Mouse (Mus musculus) lung, embryonic 14.5 days (tissue): ENCODE measurements around the gene Olfr221. TPM values are rescaled to one million over a fixed set of nuclear protein-coding genes. Genes with fewer than 3 reads are reported as not detected.
A peak's percentile ranks its signal among the peaks of the same experiment; 100 is the strongest.

Experiments
- ATAC-seq: fragments of 200-750 bp; cut with Nextera tagmentation; 2 replicates; pipeline ENCODE4 v1.8.0; 2017; ENCODE audit warnings: mild to moderate bottlenecking, moderate TSS enrichment, moderate library complexity; ENCODE audit not compliant: insufficient read depth
- DNase-seq: peaks from one replicate; pipeline ENCODE4 v3.0.0-alpha.2; 2015
- H3K27ac ChIP-seq: fragments of 300-500 bp; sonication (generic); 2 replicates; pipeline ENCODE4 v1.5.1; 2014; ENCODE audit warnings: low read depth, mild to moderate bottlenecking, moderate library complexity
- H3K27me3 ChIP-seq: fragments of 300-500 bp; sonication (generic); 2 replicates; pipeline ENCODE4 v1.6.1; 2014; ENCODE audit warnings: low read length, control low read depth; ENCODE audit not compliant: insufficient read depth
- H3K36me3 ChIP-seq: fragments of 300-500 bp; sonication (generic); 2 replicates; pipeline ENCODE4 v1.6.1; 2014; ENCODE audit warnings: control low read depth; ENCODE audit not compliant: insufficient read depth
- H3K4me1 ChIP-seq: fragments of 300-500 bp; sonication (generic); 2 replicates; pipeline ENCODE4 v1.6.1; 2014; ENCODE audit warnings: antibody characterized with exemption, control low read depth; ENCODE audit not compliant: insufficient read depth
- H3K4me2 ChIP-seq: fragments of 300-500 bp; sonication (generic); 2 replicates; pipeline ENCODE4 v1.6.1; 2014; ENCODE audit warnings: mild to moderate bottlenecking
- H3K4me3 ChIP-seq: fragments of 300-500 bp; sonication (generic); 2 replicates; pipeline ENCODE4 v1.5.1; 2014; ENCODE audit warnings: low read depth, low read length
- H3K9ac ChIP-seq: fragments of 300-500 bp; sonication (generic); 2 replicates; pipeline ENCODE4 v1.6.1; 2014
- H3K9me3 ChIP-seq: fragments of 300-500 bp; sonication (generic); 2 replicates; pipeline ENCODE4 v1.6.1; 2016; ENCODE audit warnings: low read depth, low read length, control low read depth
- CTCF ChIP-seq: IDR thresholded peaks from 2 replicates; pipeline ENCODE4 v1.5.1; 2016; ENCODE audit warnings: antibody characterized with exemption, low read depth
- WGBS: fragments of 180-500 bp; shearing (Covaris S2); extraction: QIAGEN DNeasy Blood & Tissue Kit; methylation state at CpG from one replicate; pipeline ENCODE4 v1.1.7; 2014; 5-methylcytosine and 5-hydroxymethylcytosine counted together
- polyA plus RNA-seq: library from polyadenylated mRNA; unstranded; fragments of >200 nt; fragmentation: Nextera tagmentation; extraction: Ambion mirVana; gene quantifications from 2 replicates; pipeline ENCODE4 v1.2.1, GENCODE M21; 2014

The Olfr221 gene
- polyA plus RNA-seq, 1 experiment from 2014 or later = not detected

DNA sequence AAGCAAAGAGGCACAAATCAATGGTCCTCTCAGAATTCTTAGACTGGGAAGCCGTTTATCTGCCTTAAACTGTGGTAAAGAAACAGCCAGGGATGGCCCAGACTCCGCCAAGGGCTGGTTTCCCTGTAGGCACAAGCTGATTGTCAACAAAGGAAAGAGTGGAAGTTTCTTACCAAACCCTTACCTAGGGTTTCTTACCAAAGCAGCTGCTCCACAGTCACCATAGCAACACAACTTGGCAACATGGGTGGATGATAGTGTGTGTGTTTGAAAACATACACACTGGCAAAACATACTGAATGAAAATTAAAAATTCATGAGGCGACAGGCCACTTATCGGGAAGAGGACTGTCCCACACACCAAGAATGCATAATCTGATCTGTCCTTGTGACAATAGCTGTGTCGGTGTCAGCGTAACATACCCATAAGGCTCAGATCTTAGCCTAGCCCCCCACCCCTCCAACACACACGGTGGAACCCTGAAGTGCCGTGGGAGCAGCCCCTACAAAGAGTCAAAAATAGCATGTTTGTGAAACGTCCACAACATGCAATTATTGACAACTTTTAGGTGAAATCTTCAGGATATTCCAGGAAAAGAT is 3.8 kb upstream of the Olfr221 start:
- no peaks in the 10 kb centered on the region for H3K27me3 ChIP-seq
- no peak overlapping the region for H3K9ac ChIP-seq
- DNase-seq (no peak), ATAC-seq (no peak)
- no peaks in the 10 kb centered on the region for H3K9me3 ChIP-seq
- H3K4me2 ChIP-seq = no peak overlapping the region
- no peaks in the 10 kb centered on the region for H3K36me3 ChIP-seq
- TF ChIP-seq CTCF = no peak
- no peak overlapping the region for H3K4me3 ChIP-seq
- H3K4me1 ChIP-seq = no peaks in the 10 kb centered on the region
- WGBS = 68% methylated on average over 9 of the region's 9 CpGs
- H3K27ac ChIP-seq = no peak overlapping the region

- H3K4me1 ChIP-seq = no peaks in the 10 kb centered on the region
- peak; percentile 61 for TF ChIP-seq CTCF
- H3K9me3 ChIP-seq = no peaks in the 10 kb centered on the region
- WGBS = 6% methylated on average over 8 of the region's 8 CpGs
- peak; percentile 64 for DNase-seq
- H3K27ac ChIP-seq = no peak overlapping the region
- no peaks in the 10 kb centered on the region for H3K27me3 ChIP-seq
- H3K4me2 ChIP-seq = no peak overlapping the region
- H3K4me3 ChIP-seq = no peak overlapping the region
- no peaks in the 10 kb centered on the region for H3K36me3 ChIP-seq
- no peak overlapping the region for H3K9ac ChIP-seq
- peak; percentile 68 for ATAC-seq
These were observed 2.8 kb upstream of the Olfr221 start for GRCm38 (mm10) chr14:52044901-52045678.

DNA sequence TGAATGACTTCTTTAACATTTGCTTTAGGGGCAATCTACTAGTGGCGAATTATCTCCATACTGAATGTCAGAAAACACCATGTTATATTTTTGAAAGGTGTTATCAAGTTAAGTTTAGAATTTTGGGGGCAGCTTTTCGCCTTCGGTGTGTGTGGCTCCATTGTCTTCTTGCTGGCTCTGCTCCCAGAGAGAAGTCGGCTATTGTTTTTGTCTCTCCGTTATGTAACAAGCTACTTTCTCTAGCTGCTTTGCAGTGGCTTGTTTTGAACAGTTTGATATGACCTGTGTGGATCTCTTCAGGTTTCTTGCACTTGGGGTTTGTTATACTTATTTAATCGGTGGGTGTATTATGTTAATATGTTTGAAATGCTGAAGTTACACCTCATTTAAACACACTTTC is 1.2 kb upstream of the Olfr221 start:
- H3K27ac ChIP-seq = no peak overlapping the region
- no peak overlapping the region for H3K4me2 ChIP-seq
- ATAC-seq (no peak), DNase-seq (no peak)
- TF ChIP-seq CTCF = no peak
- 61% methylated on average over 6 of the region's 6 CpGs for WGBS
- no peak overlapping the region for H3K9ac ChIP-seq
- no peaks in the 10 kb centered on the region for H3K4me1 ChIP-seq
- H3K36me3 ChIP-seq = no peaks in the 10 kb centered on the region
- H3K9me3 ChIP-seq = no peaks in the 10 kb centered on the region
- H3K4me3 ChIP-seq = no peak overlapping the region
- H3K27me3 ChIP-seq = no peaks in the 10 kb centered on the region

DNA sequence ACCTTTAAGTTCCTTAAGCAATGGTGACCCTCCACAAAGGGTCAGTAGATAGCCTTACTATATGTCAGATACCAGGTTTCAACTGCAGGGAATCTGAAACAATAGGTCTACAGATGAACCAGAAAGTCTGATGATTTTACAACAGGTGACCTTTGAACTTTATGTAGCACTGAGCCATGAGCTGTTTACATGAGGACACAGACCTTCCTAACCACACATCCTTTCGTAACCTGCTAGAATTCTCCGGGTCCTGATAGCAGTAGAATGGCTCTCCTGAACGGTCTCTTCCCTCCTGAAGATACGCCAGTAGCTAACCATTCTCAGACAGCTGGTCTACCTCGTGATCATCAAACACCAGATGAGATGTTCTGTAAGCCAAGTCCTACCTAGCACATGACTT is 2.9 kb downstream of the Olfr221 start:
- H3K4me1 ChIP-seq = no peaks in the 10 kb centered on the region
- no peak for ATAC-seq
- no peak for DNase-seq
- H3K36me3 ChIP-seq = no peaks in the 10 kb centered on the region
- no peaks in the 10 kb centered on the region for H3K9me3 ChIP-seq
- H3K4me3 ChIP-seq = no peak overlapping the region
- TF ChIP-seq CTCF = no peak
- H3K4me2 ChIP-seq = no peak overlapping the region
- 85% methylated on average over 5 of the region's 5 CpGs for WGBS
- no peak overlapping the region for H3K27ac ChIP-seq
- H3K9ac ChIP-seq = no peak overlapping the region
- H3K27me3 ChIP-seq = no peaks in the 10 kb centered on the region

DNA sequence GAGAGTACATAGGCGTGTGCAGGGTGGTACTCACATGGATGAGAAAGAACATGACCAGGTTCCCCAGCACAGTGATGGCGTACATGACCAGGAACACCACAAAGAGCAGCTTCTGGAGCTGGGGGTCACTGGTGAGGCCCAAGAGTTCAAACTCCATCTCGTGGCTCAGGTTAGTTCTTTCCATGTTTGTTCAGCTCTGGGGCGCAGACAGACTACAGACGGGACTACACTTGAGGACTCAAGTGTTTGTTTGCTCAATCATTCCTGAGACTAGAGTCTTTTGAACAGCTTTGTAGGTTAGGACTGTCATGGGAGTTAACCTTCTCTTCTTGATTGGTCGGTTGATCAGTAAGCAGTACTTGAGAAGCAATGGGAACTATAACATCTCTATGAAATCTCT is 6.3 kb downstream of the Olfr221 start:
- H3K27me3 ChIP-seq = no peaks in the 10 kb centered on the region
- H3K27ac ChIP-seq = no peak overlapping the region
- 61% methylated on average over 6 of the region's 6 CpGs for WGBS
- ATAC-seq = peak; percentile 14; the same call in 1 of the 2 replicates
- no peak for TF ChIP-seq CTCF
- H3K4me3 ChIP-seq = no peak overlapping the region
- DNase-seq = no peak
- H3K36me3 ChIP-seq = no peaks in the 10 kb centered on the region
- no peaks in the 10 kb centered on the region for H3K4me1 ChIP-seq
- H3K9ac ChIP-seq = no peak overlapping the region
- no peaks in the 10 kb centered on the region for H3K9me3 ChIP-seq
- no peak overlapping the region for H3K4me2 ChIP-seq

DNA sequence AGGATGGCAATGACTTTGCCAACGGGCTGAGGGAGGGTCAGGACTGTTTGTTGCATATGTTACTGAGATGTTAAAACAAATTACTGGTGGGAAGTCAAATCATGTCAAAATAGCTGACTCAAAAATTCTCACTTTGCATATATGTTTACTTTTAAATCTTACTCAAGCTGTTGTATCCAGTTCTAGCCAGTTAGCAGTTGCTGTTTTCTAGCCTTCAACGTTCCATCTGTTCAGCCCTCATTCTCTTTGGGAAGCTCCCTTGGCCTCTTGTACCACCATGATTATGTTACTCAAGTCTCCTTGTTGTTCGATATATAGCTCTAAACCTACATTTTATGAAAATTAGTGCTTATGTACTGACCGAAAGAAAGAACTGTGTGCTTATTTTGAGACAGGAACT is 15.9 kb downstream of the Olfr221 start:
- H3K9me3 ChIP-seq = no peaks in the 10 kb centered on the region
- H3K9ac ChIP-seq = no peak overlapping the region
- no peak for ATAC-seq
- H3K27ac ChIP-seq = no peak overlapping the region
- WGBS = 76% methylated on average over 4 of the region's 4 CpGs
- DNase-seq = no peak
- no peaks in the 10 kb centered on the region for H3K27me3 ChIP-seq
- H3K4me2 ChIP-seq = no peak overlapping the region
- H3K4me3 ChIP-seq = no peak overlapping the region
- no peak for TF ChIP-seq CTCF
- H3K36me3 ChIP-seq = no peaks in the 10 kb centered on the region
- peaks cover 8% of the 10 kb centered on the region; the same call in 1 of the 2 replicates for H3K4me1 ChIP-seq

DNA sequence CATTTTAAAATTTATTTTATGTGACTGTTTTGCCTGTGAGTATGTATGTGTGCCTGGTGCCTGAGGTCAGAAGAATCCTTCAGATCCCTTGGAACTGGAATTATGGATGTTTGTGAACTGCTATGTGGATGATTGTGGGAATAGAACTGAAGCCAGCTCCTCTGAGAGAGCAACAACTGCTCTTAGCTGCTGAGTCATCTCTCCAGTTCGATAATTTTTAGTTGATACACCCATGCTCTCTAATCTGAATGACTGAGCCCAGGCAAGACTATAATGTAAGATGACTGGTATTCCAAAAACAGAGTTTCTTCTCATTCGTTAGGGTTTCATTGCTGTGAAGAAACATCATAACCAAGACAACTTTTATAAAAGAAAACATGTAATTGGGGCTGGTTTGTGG is 18.1 kb downstream of the Olfr221 start:
- Histone ChIP-seq H3K9me3 (no peaks in the 10 kb centered on the region), H3K4me1 (peaks cover 11% of the 10 kb centered on the region; the same call in 1 of the 2 replicates), H3K9ac (no peak overlapping the region), H3K27me3 (no peaks in the 10 kb centered on the region), H3K36me3 (no peaks in the 10 kb centered on the region), H3K4me3 (no peak overlapping the region), H3K27ac (no peak overlapping the region), H3K4me2 (no peak overlapping the region)
- ATAC-seq (no peak), DNase-seq (no peak)
- WGBS = 84% methylated on average over 2 of the region's 2 CpGs
- no peak for TF ChIP-seq CTCF
